Mouse (Mus musculus): ENCODE results near the gene 5730596B20Rik. TPM values are rescaled to one million over a fixed set of nuclear protein-coding genes. Genes with fewer than 3 reads are reported as not detected.

Gene 5730596B20Rik
- polyA plus RNA-seq, 1 experiment from 2014 or later = 0.33 TPM

- ATAC-seq (replicated peaks; ENCODE audit: insufficient number of reproducible peaks, insufficient read depth, low FRiP score, low read depth) = no peak
- H3K27me3 ChIP-seq = peaks cover 96% of the 10 kb centered on the region
- peak overlapping the region; percentile 45 for H3K4me2 ChIP-seq
Measured at GRCm38 (mm10) chr6:52170166-52170897, 7.0 kb upstream of the 5730596B20Rik start.

DNA sequence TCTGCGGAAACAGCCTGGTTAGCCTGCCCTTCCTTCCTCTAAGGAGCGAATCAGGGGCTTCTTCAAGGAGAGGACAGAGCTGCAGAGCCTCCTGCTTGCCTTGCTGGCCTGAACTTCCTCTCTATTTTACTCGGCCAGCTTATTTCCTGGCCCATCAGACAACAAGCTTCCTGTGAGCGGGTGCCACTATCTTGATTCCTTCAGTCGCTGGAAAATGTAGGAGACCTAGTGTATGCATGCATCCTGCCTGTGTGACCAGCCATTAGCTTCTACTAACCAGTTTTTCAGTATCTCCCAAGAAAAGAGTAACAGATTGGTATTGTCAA lies 6.4 kb upstream of the 5730596B20Rik start:
- WGBS = 6% methylated on average over 5 of the region's 5 CpGs
- Histone ChIP-seq H3K9ac (no peak overlapping the region), H3K27ac (peak overlapping the region; percentile 37), H3K4me1 (replicated peaks) (peaks cover 21% of the 10 kb centered on the region), H3K4me2 (peak overlapping the region; percentile 45; the same call in 1 of the 2 replicates), H3K4me3 (no peak overlapping the region), H3K36me3 (no peaks in the 10 kb centered on the region), H3K27me3 (peaks cover 96% of the 10 kb centered on the region), H3K9me3 (replicated peaks) (no peaks in the 10 kb centered on the region)
- no peak for ATAC-seq (replicated peaks; ENCODE audit: insufficient number of reproducible peaks, insufficient read depth, low FRiP score, low read depth)

More at GRCm38 (mm10) chr6:52170166-52170897, 7.0 kb upstream of the 5730596B20Rik start:
- peak overlapping the region; percentile 37 for H3K27ac ChIP-seq
- H3K36me3 ChIP-seq = no peaks in the 10 kb centered on the region
- H3K9me3 ChIP-seq (replicated peaks) = no peaks in the 10 kb centered on the region
- H3K4me1 ChIP-seq (replicated peaks) = peaks cover 21% of the 10 kb centered on the region
- peak overlapping the region; percentile 10; the same call in 1 of the 2 replicates for H3K9ac ChIP-seq
- peak overlapping the region; percentile 10 for H3K4me3 ChIP-seq
- 6% methylated on average over 40 of the region's 40 CpGs for WGBS

- Histone ChIP-seq H3K36me3 (no peaks in the 10 kb centered on the region), H3K27me3 (peaks cover 96% of the 10 kb centered on the region), H3K4me1 (replicated peaks) (peaks cover 21% of the 10 kb centered on the region), H3K27ac (peak overlapping the region; percentile 37), H3K9me3 (replicated peaks) (no peaks in the 10 kb centered on the region), H3K9ac (no peak overlapping the region), H3K4me3 (no peak overlapping the region), H3K4me2 (peak overlapping the region; percentile 44; the same call in 1 of the 2 replicates)
- ATAC-seq (replicated peaks; ENCODE audit: insufficient number of reproducible peaks, insufficient read depth, low FRiP score, low read depth) = no peak
- 12% methylated on average over 4 of the region's 4 CpGs for WGBS
Measured at GRCm38 (mm10) chr6:52171331-52171730, 6.0 kb upstream of the 5730596B20Rik start.

- H3K27ac ChIP-seq = peak overlapping the region; percentile 58; the same call in 1 of the 2 replicates
- WGBS = 22% methylated on average over 7 of the region's 7 CpGs
- no peaks in the 10 kb centered on the region for H3K36me3 ChIP-seq
- no peak overlapping the region for H3K9ac ChIP-seq
- H3K4me1 ChIP-seq (replicated peaks) = peaks cover 21% of the 10 kb centered on the region
- peaks cover 96% of the 10 kb centered on the region for H3K27me3 ChIP-seq
- H3K4me2 ChIP-seq = peak overlapping the region; percentile 44
- ATAC-seq (replicated peaks; ENCODE audit: insufficient number of reproducible peaks, insufficient read depth, low FRiP score, low read depth) = no peak
- no peaks in the 10 kb centered on the region for H3K9me3 ChIP-seq (replicated peaks)
- peak overlapping the region; percentile 32; the same call in 1 of the 2 replicates for H3K4me3 ChIP-seq
Measured at GRCm38 (mm10) chr6:52171938-52172337, 5.4 kb upstream of the 5730596B20Rik start.

DNA sequence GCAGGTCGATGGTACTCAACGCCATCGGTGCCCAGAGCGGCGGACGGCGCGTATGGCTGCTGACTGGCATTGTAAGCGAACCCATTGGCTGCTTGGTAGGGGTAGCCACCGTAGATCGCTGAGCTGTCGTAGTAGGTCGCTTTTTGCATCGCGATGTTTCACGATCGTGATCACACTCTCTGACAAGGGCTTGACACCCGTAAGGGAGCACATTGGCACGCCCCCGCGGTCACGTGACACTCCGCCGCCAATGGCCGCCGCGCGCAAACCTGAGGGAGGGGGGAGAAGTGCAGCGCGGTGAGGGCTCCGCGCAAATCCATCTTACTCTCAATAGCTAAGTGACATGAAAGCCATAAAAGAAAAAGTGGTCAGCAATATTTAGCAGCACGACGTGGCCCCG lies 4.8 kb upstream of the 5730596B20Rik start:
- H3K4me1 ChIP-seq (replicated peaks) = peaks cover 21% of the 10 kb centered on the region
- H3K9me3 ChIP-seq (replicated peaks) = no peaks in the 10 kb centered on the region
- peak overlapping the region; percentile 32 for H3K4me3 ChIP-seq
- peak overlapping the region; percentile 70; the same call in 1 of the 2 replicates for H3K27ac ChIP-seq
- under 1% methylated on average over 35 of the region's 35 CpGs for WGBS
- peak; percentile 20 for ATAC-seq (replicated peaks; ENCODE audit: insufficient number of reproducible peaks, insufficient read depth, low FRiP score, low read depth)
- peaks cover 96% of the 10 kb centered on the region for H3K27me3 ChIP-seq
- no peak overlapping the region for H3K9ac ChIP-seq
- H3K36me3 ChIP-seq = no peaks in the 10 kb centered on the region
- H3K4me2 ChIP-seq = peak overlapping the region; percentile 44

DNA sequence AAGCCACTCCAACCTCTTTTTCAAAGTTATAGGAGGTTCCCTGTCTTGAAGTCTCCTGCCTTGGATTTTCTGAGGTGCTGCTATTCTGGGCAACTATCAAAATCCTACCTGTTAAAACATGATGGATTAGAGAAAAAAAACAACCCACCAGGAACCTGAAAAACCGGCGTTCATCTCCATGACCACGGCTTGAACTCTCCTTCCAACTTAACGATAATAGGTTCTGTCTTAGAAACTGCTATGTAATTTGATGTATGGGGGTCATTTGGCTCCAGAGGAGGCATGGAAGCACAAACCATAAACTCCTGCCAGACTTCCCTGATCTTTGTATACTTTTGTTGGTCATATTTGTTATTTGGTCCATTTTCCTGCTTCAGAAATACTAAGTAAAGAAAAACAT lies 3.6 kb upstream of the 5730596B20Rik start:
- ATAC-seq (replicated peaks; ENCODE audit: insufficient number of reproducible peaks, insufficient read depth, low FRiP score, low read depth) = no peak
- peak overlapping the region; percentile 32; the same call in 1 of the 2 replicates for H3K4me3 ChIP-seq
- 8% methylated on average over 4 of the region's 4 CpGs for WGBS
- H3K4me1 ChIP-seq (replicated peaks) = peaks cover 20% of the 10 kb centered on the region
- peak overlapping the region; percentile 44; the same call in 1 of the 2 replicates for H3K4me2 ChIP-seq
- H3K27me3 ChIP-seq = peaks cover 96% of the 10 kb centered on the region
- H3K9ac ChIP-seq = no peak overlapping the region
- peak overlapping the region; percentile 70; the same call in 1 of the 2 replicates for H3K27ac ChIP-seq
- H3K36me3 ChIP-seq = no peaks in the 10 kb centered on the region
- H3K9me3 ChIP-seq (replicated peaks) = no peaks in the 10 kb centered on the region

GRCm38 (mm10) chr6:52174968-52175751 lies 2.1 kb upstream of the 5730596B20Rik start:
- H3K27ac ChIP-seq = peak overlapping the region; percentile 80
- H3K9me3 ChIP-seq (replicated peaks) = no peaks in the 10 kb centered on the region
- WGBS = 3% methylated on average over 40 of the region's 41 CpGs
- peak overlapping the region; percentile 52 for H3K9ac ChIP-seq
- H3K36me3 ChIP-seq = no peaks in the 10 kb centered on the region
- peak overlapping the region; percentile 51 for H3K4me3 ChIP-seq
- H3K4me1 ChIP-seq (replicated peaks) = peaks cover 15% of the 10 kb centered on the region
- peak overlapping the region; percentile 37 for H3K4me2 ChIP-seq
- peaks cover 99% of the 10 kb centered on the region for H3K27me3 ChIP-seq
- no peak for ATAC-seq (replicated peaks; ENCODE audit: insufficient number of reproducible peaks, insufficient read depth, low FRiP score, low read depth)

DNA sequence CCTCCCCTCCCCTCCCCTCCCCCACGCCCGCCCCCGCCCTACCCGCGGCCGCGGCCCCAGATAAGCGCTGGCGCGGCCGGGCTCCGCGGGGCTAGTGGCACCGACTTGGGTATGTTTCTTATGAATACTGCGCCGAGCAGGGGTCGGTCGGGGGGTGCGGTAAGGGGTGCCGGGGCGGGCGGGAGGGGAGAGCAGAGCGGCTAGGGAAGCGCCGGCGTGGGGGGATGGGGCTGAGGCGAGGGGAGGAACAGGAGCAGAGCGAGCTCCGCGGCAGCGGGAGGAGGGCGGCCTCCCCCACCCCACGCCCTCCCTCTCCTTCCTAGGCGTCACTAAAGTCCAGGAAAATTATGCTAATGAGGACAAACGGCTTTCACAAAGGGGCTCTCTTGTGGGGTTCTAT lies 1.4 kb upstream of the 5730596B20Rik start:
- no peak for ATAC-seq (replicated peaks; ENCODE audit: insufficient number of reproducible peaks, insufficient read depth, low FRiP score, low read depth)
- Histone ChIP-seq H3K9me3 (replicated peaks) (no peaks in the 10 kb centered on the region), H3K4me1 (replicated peaks) (peaks cover 11% of the 10 kb centered on the region), H3K27ac (peak overlapping the region; percentile 80), H3K4me3 (peak overlapping the region; percentile 51), H3K36me3 (no peaks in the 10 kb centered on the region), H3K4me2 (peak overlapping the region; percentile 37), H3K9ac (peak overlapping the region; percentile 52; the same call in 1 of the 2 replicates), H3K27me3 (peaks cover 99% of the 10 kb centered on the region)
- 0% methylated on average over 11 of the region's 35 CpGs for WGBS

DNA sequence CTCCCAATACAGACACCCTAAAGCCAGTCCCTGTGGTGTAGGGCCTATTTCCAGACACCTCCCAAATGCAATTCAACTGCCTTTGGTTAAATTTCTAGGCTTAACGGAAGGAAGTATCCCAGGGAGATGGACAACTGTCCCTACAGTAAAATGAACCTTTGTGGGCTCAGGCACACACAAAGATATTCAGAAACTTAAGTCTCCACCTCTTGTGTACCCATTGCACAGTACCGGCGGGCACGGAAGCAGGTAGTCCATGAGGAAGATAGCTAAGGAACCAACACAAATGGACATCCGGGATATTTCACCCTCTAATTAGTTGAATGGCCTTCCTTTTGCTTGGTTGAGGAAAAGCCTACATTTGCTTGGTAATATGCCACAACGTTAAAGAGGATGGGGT lies 907 bp upstream of the 5730596B20Rik start:
- Histone ChIP-seq H3K36me3 (no peaks in the 10 kb centered on the region), H3K27me3 (peaks cover 99% of the 10 kb centered on the region), H3K4me3 (peak overlapping the region; percentile 51), H3K9me3 (replicated peaks) (no peaks in the 10 kb centered on the region), H3K9ac (no peak overlapping the region), H3K4me1 (replicated peaks) (peaks cover 11% of the 10 kb centered on the region), H3K4me2 (peak overlapping the region; percentile 37), H3K27ac (peak overlapping the region; percentile 68)
- WGBS = 2% methylated on average over 6 of the region's 6 CpGs
- ATAC-seq (replicated peaks; ENCODE audit: insufficient number of reproducible peaks, insufficient read depth, low FRiP score, low read depth) = no peak

- peaks cover 4% of the 10 kb centered on the region for H3K4me1 ChIP-seq (replicated peaks)
- H3K4me3 ChIP-seq = peak overlapping the region; percentile 51
- ATAC-seq (replicated peaks; ENCODE audit: insufficient number of reproducible peaks, insufficient read depth, low FRiP score, low read depth) = no peak
- H3K9ac ChIP-seq = peak overlapping the region; percentile 21; the same call in 1 of the 2 replicates
- no peaks in the 10 kb centered on the region for H3K36me3 ChIP-seq
- H3K4me2 ChIP-seq = peak overlapping the region; percentile 37
- H3K9me3 ChIP-seq (replicated peaks) = no peaks in the 10 kb centered on the region
- WGBS = 8% methylated on average over 9 of the region's 9 CpGs
- H3K27ac ChIP-seq = no peak overlapping the region
- peaks cover 99% of the 10 kb centered on the region for H3K27me3 ChIP-seq
Measured at GRCm38 (mm10) chr6:52177806-52178205, 508 bp downstream of the 5730596B20Rik start.
